Comparison of ENCODE assay signal across 10 mouse cellular contexts in the genomic region with DNA sequence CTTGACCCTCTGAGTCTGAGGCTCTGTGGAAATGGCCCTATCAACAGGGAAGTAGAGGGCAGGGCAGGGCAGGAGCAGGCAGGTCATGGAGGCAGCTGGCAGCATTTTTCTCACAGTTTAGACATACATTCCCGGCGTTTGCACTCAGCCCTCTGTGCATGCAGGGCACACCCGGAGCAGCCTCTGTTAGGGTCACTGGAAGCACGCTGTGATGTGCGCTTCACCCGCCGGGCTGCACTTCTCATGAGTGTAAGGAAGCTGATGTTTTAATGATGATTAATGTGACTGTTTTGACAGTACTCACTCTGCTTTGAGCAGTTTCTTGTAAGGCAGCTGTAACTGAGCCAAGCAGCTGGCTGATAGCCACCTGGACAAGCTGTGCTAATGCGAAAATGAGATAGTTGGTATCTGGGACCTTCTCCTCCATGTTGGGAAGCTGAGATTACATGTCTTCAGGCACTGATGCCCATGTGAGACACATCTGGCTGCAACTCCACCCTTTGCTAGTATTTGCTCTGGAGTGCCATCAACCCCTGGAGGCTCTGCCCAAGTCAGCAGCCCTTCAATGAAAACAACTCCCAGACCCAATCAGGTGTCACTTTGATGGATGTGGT.
DNase-seq lines count a peak whose midpoint lies in the region; ATAC-seq and TF ChIP-seq lines count a peak whose summit lies in the region.
"Had no signal": no experiment of that assay in that cellular context is flagged by ENCODE, and none has a peak within 500 bp of the region (broad histone marks: within the 10 kb centered on the region; RNA-seq: fewer than 3 reads in every experiment).

No protein-coding gene starts in this region.

- WGBS in lung, embryonic 16.5 days, result 17% methylated on average over 8 of the region's 8 CpGs

- no peak overlapping the region for H3K4me3 ChIP-seq in lung, embryonic 16.5 days (ENCODE audit: low read length)
- H3K4me3 ChIP-seq: limb, embryonic 12.5 days had no signal

- no peaks in the 10 kb centered on the region for H3K36me3 ChIP-seq in lung, embryonic 16.5 days (ENCODE audit: control insufficient read depth, insufficient read depth, low read length)
- H3K36me3 ChIP-seq: limb, embryonic 12.5 days had no signal

- no peak overlapping the region for H3K27ac ChIP-seq in lung, embryonic 16.5 days (ENCODE audit: low read length)
- H3K27ac ChIP-seq: limb, embryonic 12.5 days had no signal

- no peak for TF ChIP-seq CTCF in brain, embryonic 14.5 days (IDR thresholded peaks at IDR 0.05; ENCODE audit: borderline replicate concordance, extremely low read depth, insufficient read depth, insufficient read length)

- H3K9me3 ChIP-seq in lung, embryonic 16.5 days (ENCODE audit: control insufficient read depth, low read length), result no peaks in the 10 kb centered on the region
- H3K9me3 ChIP-seq: limb, embryonic 12.5 days had no signal

- peak; percentile 38; the same call in 1 of the 2 replicates for ATAC-seq in lung, embryonic 16.5 days (ENCODE audit: low read depth)
- peak; percentile 90 for ATAC-seq in megakaryocyte-erythroid progenitor cell, adult 5-6 weeks (replicated peaks; ENCODE audit: low FRiP score, low TSS enrichment, poor library complexity, severe bottlenecking)

- H3K4me2 ChIP-seq in lung, embryonic 16.5 days (ENCODE audit: low read depth, low read length), result no peak overlapping the region
- H3K4me2 ChIP-seq: limb, embryonic 12.5 days had no signal

- peaks cover 7% of the 10 kb centered on the region for H3K4me1 ChIP-seq in lung, embryonic 16.5 days (replicated peaks; ENCODE audit: control insufficient read depth, insufficient read depth, low read length)

- no peak overlapping the region for H3K9ac ChIP-seq in lung, embryonic 16.5 days (ENCODE audit: low read length)
- H3K9ac ChIP-seq: limb, embryonic 12.5 days had no signal

- DNase-seq in lung, postnatal 4 days, result no peak
- peak; percentile 42 for DNase-seq in brain, embryonic 14.5 days (ENCODE audit: low read depth)
- DNase-seq in fat pad, adult 2 months (ENCODE audit: extremely low read depth, low read depth, low spot score), result peak; percentile 86
- no peak for DNase-seq in thymus, postnatal 4 days
- DNase-seq in natural killer cell, adult 2 months (ENCODE audit: low spot score in 2 of 2), result no peak
- DNase-seq: gastrocnemius, postnatal 14 days; right cerebral cortex, postnatal 4 days had no signal

- TF ChIP-seq POLR2A in brain, embryonic 14.5 days (IDR thresholded peaks at IDR 0.05; ENCODE audit: borderline replicate concordance, extremely low read depth, insufficient read depth, insufficient read length, poor library complexity, severe bottlenecking), result no peak

- no peaks in the 10 kb centered on the region for H3K27me3 ChIP-seq in lung, embryonic 16.5 days (ENCODE audit: control insufficient read depth, insufficient read depth, low read depth, low read length)
- H3K27me3 ChIP-seq: limb, embryonic 12.5 days had no signal

Comparison
In these comparisons a context has a peak if more than half of its experiments do, and no peak if none do; other contexts are left out.
1. DNase-seq: peak in brain, embryonic 14.5 days (single experiment) and fat pad, adult 2 months (single experiment); none in lung, postnatal 4 days (0 of 2), thymus, postnatal 4 days (single experiment) and natural killer cell, adult 2 months (0 of 2).